Mouse (Mus musculus) spleen, postnatal 14 days (tissue): ENCODE measurements at regions not wholly inside any gene's neighbourhood (a gene's known extent, or its start where the extent isn't known, plus 50 kb on each side); places are given as distances from the start of the nearest gene placed in this dataset.

Source experiments
- DNase-seq, 2 experiments: peaks; one replicate each; pipeline ENCODE4 v3.0.0; 2021 to 2022; ENCODE audit warnings: low spot score in 2 of 2

DNA sequence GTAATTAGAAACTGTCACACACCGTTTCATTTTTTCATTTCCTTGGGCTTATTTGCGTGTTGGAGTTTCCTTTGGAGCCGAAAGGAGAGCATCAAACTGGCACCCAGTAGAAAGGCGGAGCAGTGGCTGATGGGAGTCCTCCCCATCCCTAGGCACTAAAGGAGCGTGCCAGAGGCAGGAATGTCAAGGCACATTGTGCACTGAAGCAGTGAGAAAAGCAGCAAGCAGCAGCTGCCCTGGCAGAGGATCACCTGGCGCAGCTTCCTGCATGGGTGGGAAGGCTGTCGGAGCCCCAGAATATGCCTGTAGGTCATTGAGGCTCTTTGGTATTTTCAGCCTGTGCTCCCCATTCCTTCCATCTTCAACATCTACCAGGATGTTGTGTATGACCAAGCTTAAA lies 68.3 kb upstream of the Itga4 start:
- no peak for DNase-seq

DNA sequence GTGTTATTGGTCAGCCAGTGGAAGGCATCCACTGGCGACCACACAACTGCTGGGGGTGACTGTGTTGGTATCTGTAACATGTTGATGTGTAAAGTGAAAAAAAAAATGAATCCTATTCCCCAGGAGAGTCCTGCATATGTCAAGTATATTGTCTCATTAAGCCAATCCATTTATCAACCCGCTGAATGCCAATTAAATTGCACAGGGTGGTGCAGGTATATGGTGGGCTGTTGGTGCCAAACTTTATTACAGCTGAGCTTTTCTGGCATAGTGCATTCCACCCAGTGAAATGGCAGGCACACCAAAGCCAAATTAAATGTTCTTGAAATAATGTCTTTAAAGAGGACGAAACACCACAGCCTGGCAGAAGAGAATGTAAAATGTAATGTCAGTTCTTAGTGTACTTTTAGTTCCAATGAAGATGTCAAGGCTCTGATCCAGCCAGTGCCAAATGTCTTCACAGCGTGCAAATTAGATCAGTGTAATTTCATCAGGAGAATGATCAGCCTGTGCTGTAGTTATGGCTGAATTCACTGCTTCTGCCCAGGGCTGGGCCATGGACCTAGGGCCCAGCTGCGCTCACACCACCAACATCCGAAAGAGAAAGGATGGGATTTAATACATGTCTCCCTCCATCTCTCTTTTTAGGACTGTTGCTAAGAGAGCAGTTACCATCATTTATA lies 66.6 kb upstream of the Itga4 start:
- DNase-seq: no peak

DNA sequence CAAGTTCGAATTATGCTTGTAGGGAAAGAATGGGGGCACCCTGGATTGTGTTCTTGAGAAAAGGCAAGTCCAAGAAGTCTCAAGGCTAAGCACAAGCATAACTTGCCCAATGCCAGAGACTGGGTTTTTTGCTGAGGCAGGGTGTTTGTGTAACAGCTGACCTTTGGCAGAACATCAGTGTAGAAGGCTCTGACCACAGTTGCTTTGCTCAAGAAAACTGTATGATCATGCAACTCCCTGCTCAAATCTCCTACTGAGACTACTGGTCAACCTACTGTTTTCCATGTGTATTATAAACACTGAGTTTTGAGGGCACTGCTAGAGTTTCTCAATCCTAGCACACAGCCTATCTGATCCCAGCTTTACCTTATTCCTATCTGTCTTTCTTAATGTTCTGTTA lies 61.4 kb upstream of the Itga4 start:
- DNase-seq: no peak

DNA sequence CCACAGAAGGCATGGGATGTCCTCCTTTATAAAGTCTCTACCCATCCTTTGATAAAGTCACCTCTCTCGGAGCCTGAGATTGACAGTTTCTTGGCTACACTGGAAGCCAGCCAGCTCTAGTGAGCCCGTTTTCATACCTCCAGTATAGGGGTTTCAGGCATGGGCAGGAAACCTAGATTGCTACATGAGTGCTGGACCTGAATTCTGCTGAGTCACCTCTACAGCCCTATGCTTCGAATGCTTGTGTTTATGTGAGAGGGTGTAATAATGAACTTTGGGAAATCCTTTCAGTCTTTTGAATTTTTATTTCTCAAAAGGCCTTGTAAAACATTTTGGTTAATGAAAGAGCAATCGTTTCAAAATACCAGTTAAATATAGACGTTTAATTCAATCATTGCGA lies 53.5 kb upstream of the Itga4 start:
- no peak for DNase-seq
